Mouse (Mus musculus) liver, postnatal 0 days (tissue): Measurements from ENCODE around the gene Tmem202. TPM values are rescaled to one million over a fixed set of nuclear protein-coding genes. Genes with fewer than 3 reads are reported as not detected.

Experiments
- ATAC-seq: fragments of 200-750 bp; cut with Nextera tagmentation; 2 replicates; pipeline ENCODE4 v1.8.0; 2017; ENCODE audit warnings: mild to moderate bottlenecking, moderate library complexity
- DNase-seq: peaks from one replicate; pipeline ENCODE4 v3.0.0-alpha.2; 2016
- H3K27ac ChIP-seq: fragments of 300-500 bp; sonication (generic); 2 replicates; pipeline ENCODE4 v1.5.1; 2014; ENCODE audit warnings: antibody characterized with exemption, moderate library complexity, mild to moderate bottlenecking, low read depth
- H3K27me3 ChIP-seq: fragments of 300-500 bp; sonication (generic); 2 replicates; pipeline ENCODE4 v1.6.1; 2014; ENCODE audit warnings: low read length, control low read depth, mixed read lengths; ENCODE audit not compliant: insufficient read depth
- H3K36me3 ChIP-seq: fragments of 300-500 bp; sonication (generic); replicated peaks from 2 replicates; pipeline ENCODE4 v1.6.1; 2014; ENCODE audit warnings: mild to moderate bottlenecking, control low read depth, low read length, moderate library complexity, mixed read lengths; ENCODE audit not compliant: insufficient read depth
- H3K4me1 ChIP-seq: fragments of 300-500 bp; sonication (generic); 2 replicates; pipeline ENCODE4 v1.6.1; 2014; ENCODE audit warnings: antibody characterized with exemption, mild to moderate bottlenecking, control low read depth; ENCODE audit not compliant: insufficient read depth
- H3K4me2 ChIP-seq: fragments of 300-500 bp; sonication (generic); 2 replicates; pipeline ENCODE4 v1.6.1; 2014; ENCODE audit warnings: low read depth, mild to moderate bottlenecking, low read length, moderate library complexity, mixed read lengths
- H3K4me3 ChIP-seq: fragments of 300-500 bp; sonication (generic); 2 replicates; pipeline ENCODE4 v1.5.1; 2014; ENCODE audit warnings: low read depth, low read length
- H3K9ac ChIP-seq: fragments of 300-500 bp; sonication (generic); replicated peaks from 2 replicates; pipeline ENCODE4 v1.6.1; 2014; ENCODE audit warnings: mild to moderate bottlenecking, moderate library complexity
- H3K9me3 ChIP-seq: fragments of 300-500 bp; sonication (generic); 2 replicates; pipeline ENCODE4 v1.6.1; 2016; ENCODE audit warnings: mild to moderate bottlenecking, control low read depth, low read length, mixed read lengths
- CTCF ChIP-seq: sonication (generic); IDR thresholded peaks from 2 replicates; pipeline ENCODE4 v1.5.1; 2016; ENCODE audit warnings: antibody characterized with exemption, low read depth
- EP300 ChIP-seq: IDR thresholded peaks from 2 replicates; pipeline ENCODE4 v1.6.1; 2016; ENCODE audit warnings: antibody characterized with exemption, low read depth, mild to moderate bottlenecking
- WGBS: fragments of 180-500 bp; shearing (Covaris S2); extraction: QIAGEN DNeasy Blood & Tissue Kit; methylation state at CpG from one replicate; pipeline ENCODE4 v1.1.7; 2014; ENCODE audit not compliant: insufficient replicate concordance; 5-methylcytosine and 5-hydroxymethylcytosine counted together
- polyA plus RNA-seq: library from polyadenylated mRNA; unstranded; fragments of >200 nt; fragmentation: Nextera tagmentation; extraction: Ambion mirVana; gene quantifications from 2 replicates; pipeline ENCODE4 v1.2.1, GENCODE M21; 2015

The Tmem202 gene
- polyA plus RNA-seq, 1 experiment from 2014 or later = 0.19 TPM

DNA sequence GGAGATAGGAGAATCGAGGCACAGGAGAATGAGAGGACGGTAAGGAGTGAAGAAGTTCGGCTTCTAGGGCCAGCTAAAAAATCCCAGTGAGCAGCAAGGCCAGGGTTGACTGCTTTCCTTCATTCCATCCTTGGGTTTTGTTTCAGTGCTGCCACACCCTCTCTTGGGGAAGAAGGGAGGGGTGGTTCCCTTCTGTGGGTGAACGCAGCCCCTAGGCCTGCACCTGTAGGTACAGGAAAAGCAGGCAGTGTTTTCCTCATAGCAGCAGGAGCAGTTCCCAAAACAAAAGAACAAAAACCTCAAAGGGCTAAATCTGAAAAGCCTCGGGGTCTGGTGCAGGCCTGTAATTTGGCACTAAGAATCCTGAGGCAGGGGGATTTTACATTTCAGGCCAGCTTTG, 8.0 kb downstream of the Tmem202 start:
- H3K9ac ChIP-seq = no peak overlapping the region
- no peaks in the 10 kb centered on the region for H3K27me3 ChIP-seq
- H3K9me3 ChIP-seq = no peaks in the 10 kb centered on the region
- ATAC-seq = no peak
- H3K4me2 ChIP-seq = no peak overlapping the region
- no peaks in the 10 kb centered on the region for H3K36me3 ChIP-seq
- WGBS = 70% methylated on average over 5 of the region's 5 CpGs
- DNase-seq = no peak
- no peak overlapping the region for H3K4me3 ChIP-seq
- H3K4me1 ChIP-seq = no peaks in the 10 kb centered on the region
- H3K27ac ChIP-seq = no peak overlapping the region
- TF ChIP-seq CTCF (no peak), EP300 (no peak)

GRCm38 (mm10) chr9:59528274-59528673, 11.4 kb downstream of the Tmem202 start:
- 62% methylated on average over 2 of the region's 2 CpGs for WGBS
- Histone ChIP-seq H3K4me3 (no peak overlapping the region), H3K27ac (no peak overlapping the region), H3K4me2 (no peak overlapping the region), H3K9me3 (no peaks in the 10 kb centered on the region), H3K9ac (no peak overlapping the region), H3K36me3 (no peaks in the 10 kb centered on the region), H3K27me3 (no peaks in the 10 kb centered on the region), H3K4me1 (no peaks in the 10 kb centered on the region)
- no peak for ATAC-seq
- TF ChIP-seq CTCF = no peak
- DNase-seq = no peak

- no peak for TF ChIP-seq EP300
- TF ChIP-seq CTCF = no peak; the same call in 1 of the 2 replicates
- Histone ChIP-seq H3K27me3 (no peaks in the 10 kb centered on the region), H3K4me3 (no peak overlapping the region), H3K27ac (no peak overlapping the region), H3K4me2 (no peak overlapping the region), H3K36me3 (no peaks in the 10 kb centered on the region), H3K9me3 (no peaks in the 10 kb centered on the region), H3K9ac (no peak overlapping the region), H3K4me1 (no peaks in the 10 kb centered on the region)
- 74% methylated on average over 3 of the region's 3 CpGs for WGBS
- DNase-seq (peak; percentile 41), ATAC-seq (peak; percentile 77)
These were observed 12.1 kb downstream of the Tmem202 start for GRCm38 (mm10) chr9:59527580-59527979.

- Histone ChIP-seq H3K4me1 (no peaks in the 10 kb centered on the region), H3K9me3 (no peaks in the 10 kb centered on the region), H3K4me3 (no peak overlapping the region), H3K27ac (no peak overlapping the region), H3K27me3 (no peaks in the 10 kb centered on the region), H3K4me2 (no peak overlapping the region), H3K9ac (no peak overlapping the region), H3K36me3 (no peaks in the 10 kb centered on the region)
- TF ChIP-seq EP300 = no peak
- WGBS = 41% methylated on average over 6 of the region's 6 CpGs
- DNase-seq (no peak), ATAC-seq (no peak)
These were observed 12.9 kb downstream of the Tmem202 start for GRCm38 (mm10) chr9:59526727-59527126.

- Histone ChIP-seq H3K9me3 (no peaks in the 10 kb centered on the region), H3K27me3 (no peaks in the 10 kb centered on the region), H3K27ac (no peak overlapping the region), H3K4me3 (no peak overlapping the region), H3K4me2 (no peak overlapping the region), H3K4me1 (no peaks in the 10 kb centered on the region), H3K9ac (no peak overlapping the region), H3K36me3 (no peaks in the 10 kb centered on the region)
- DNase-seq (no peak), ATAC-seq (no peak)
- 37% methylated on average over 4 of the region's 4 CpGs for WGBS
- no peak for TF ChIP-seq EP300
- TF ChIP-seq CTCF = no peak
These were observed 16.7 kb downstream of the Tmem202 start for GRCm38 (mm10) chr9:59522906-59523305.

GRCm38 (mm10) chr9:59519396-59519795, 20.3 kb downstream of the Tmem202 start:
- no peak overlapping the region for H3K4me2 ChIP-seq
- H3K9me3 ChIP-seq = no peaks in the 10 kb centered on the region
- no peak overlapping the region for H3K4me3 ChIP-seq
- H3K27ac ChIP-seq = no peak overlapping the region
- no peak for DNase-seq
- no peaks in the 10 kb centered on the region for H3K36me3 ChIP-seq
- ATAC-seq = no peak
- H3K9ac ChIP-seq = no peak overlapping the region
- 83% methylated on average over 2 of the region's 2 CpGs for WGBS
- H3K27me3 ChIP-seq = no peaks in the 10 kb centered on the region
- H3K4me1 ChIP-seq = no peaks in the 10 kb centered on the region
- TF ChIP-seq CTCF (no peak), EP300 (no peak)

GRCm38 (mm10) chr9:59518976-59519375, 20.7 kb downstream of the Tmem202 start:
- WGBS = 62% methylated on average over 5 of the region's 5 CpGs
- no peak for DNase-seq
- ATAC-seq = no peak

More at GRCm38 (mm10) chr9:59518976-59519375, 20.7 kb downstream of the Tmem202 start:
- TF ChIP-seq EP300 = no peak
- no peak for TF ChIP-seq CTCF
- no peaks in the 10 kb centered on the region for H3K4me1 ChIP-seq
- H3K4me2 ChIP-seq = no peak overlapping the region
- H3K4me3 ChIP-seq = no peak overlapping the region
- H3K27ac ChIP-seq = no peak overlapping the region
- no peaks in the 10 kb centered on the region for H3K9me3 ChIP-seq
- no peaks in the 10 kb centered on the region for H3K27me3 ChIP-seq
- H3K36me3 ChIP-seq = no peaks in the 10 kb centered on the region
- no peak overlapping the region for H3K9ac ChIP-seq
